Mouse (Mus musculus) heart, postnatal 4 days (tissue): ENCODE data around the gene 1700084M14Rik. TPM values are rescaled to one million over a fixed set of nuclear protein-coding genes. Genes with fewer than 3 reads are reported as not detected.
"Not testable (repeated sequence)": the region's sequence is repeated elsewhere in the genome, so short reads cannot be mapped to it uniquely, and the experiment has no call there.

Experiments used
- DNase-seq: peaks from one replicate; pipeline ENCODE4 v3.0.0; 2021
- total RNA-seq, 2 experiments: library from RNA; stranded (reverse); gene quantifications; 2 replicates each; pipeline ENCODE4 v1.2.3; 2021

Gene 1700084M14Rik
- not detected for total RNA-seq

- DNase-seq, result not testable (repeated sequence)
Observed at GRCm38 (mm10) chrX:91575811-91576210, at the start of gene 1700084M14Rik. Gene 1700084M14Rik (minus strand): TSS chrX:91575911.

Other genes starting within 250 kb of the 1700084M14Rik start
- not detected for gene Mageb2, start 244.2 kb downstream of the 1700084M14Rik start, total RNA-seq
- gene Gm5072, start 183.4 kb downstream of the 1700084M14Rik start, total RNA-seq, result not detected
- gene Gm8914, start 95.8 kb downstream of the 1700084M14Rik start, total RNA-seq, result not detected
- gene Gm14781, start 56.3 kb upstream of the 1700084M14Rik start, total RNA-seq, result not detected
- not detected for gene Mageb5, start 207.1 kb upstream of the 1700084M14Rik start, total RNA-seq